Mouse (Mus musculus) CH12.LX (cell line): ENCODE data around the gene Gm28048. TPM values are rescaled to one million over a fixed set of nuclear protein-coding genes. Genes with fewer than 3 reads are reported as not detected.

Experiments used
- DNase-seq: peaks from one replicate; pipeline ENCODE4 v3.0.0-alpha.2; 2013; ENCODE audit errors: extremely low read depth
- H3K27ac ChIP-seq: 2 replicates; pipeline ENCODE4 v1.5.1; 2012; ENCODE audit warnings: low read depth, mild to moderate bottlenecking, control low read depth, moderate library complexity; ENCODE audit not compliant: insufficient read depth
- H3K27me3 ChIP-seq: replicated peaks from 2 replicates; pipeline ENCODE3; 2012; ENCODE audit warnings: inconsistent platforms
- H3K36me3 ChIP-seq, 2 experiments: replicated peaks in 1 of 2; 2 replicates each; pipeline versions ENCODE3 to v1.6.1; 2012; ENCODE audit warnings: inconsistent platforms in 1 of 2, low read length in 1 of 2, mild to moderate bottlenecking in 1 of 2, mixed read lengths in 1 of 2, moderate library complexity in 1 of 2; ENCODE audit not compliant: control insufficient read depth in 1 of 2, insufficient read depth in 1 of 2
- H3K4me1 ChIP-seq, 2 experiments: 2 replicates each; pipeline ENCODE4 v1.6.1; 2012; ENCODE audit warnings: inconsistent platforms in 1 of 2, moderate library complexity in 1 of 2; ENCODE audit not compliant: insufficient read depth in 2 of 2, control insufficient read depth in 1 of 2
- H3K4me2 ChIP-seq: 2 replicates; pipeline ENCODE4 v1.6.1; 2012; ENCODE audit warnings: low read depth, mild to moderate bottlenecking, control low read depth; ENCODE audit not compliant: poor library complexity, insufficient read depth, severe bottlenecking
- H3K4me3 ChIP-seq, 3 experiments: fragments of 150-350 bp in 1 of 3; sonication (generic) in 1 of 3; replicated peaks in 1 of 3; 2 replicates each; pipeline versions ENCODE3 to v1.5.1; 2011 to 2012; ENCODE audit warnings: low read depth in 2 of 3, low read length in 2 of 3, mild to moderate bottlenecking in 2 of 3, moderate library complexity in 2 of 3, control low read depth in 1 of 3, improper control_type of control experiment in 1 of 3, inconsistent platforms in 1 of 3, mixed read lengths in 1 of 3; ENCODE audit not compliant: poor library complexity in 1 of 3
- H3K79me2 ChIP-seq: replicated peaks from 2 replicates; pipeline ENCODE4 v1.6.1; 2012; ENCODE audit warnings: mild to moderate bottlenecking, moderate library complexity; ENCODE audit not compliant: control insufficient read depth, poor library complexity, insufficient read depth, severe bottlenecking; ENCODE audit errors: extremely low read depth
- H3K9ac ChIP-seq: 2 replicates; pipeline ENCODE4 v1.6.1; 2012; ENCODE audit warnings: low read depth, mild to moderate bottlenecking, control low read depth, moderate library complexity; ENCODE audit not compliant: insufficient read depth
- H3K9me3 ChIP-seq: replicated peaks from 2 replicates; pipeline ENCODE3; 2012; ENCODE audit warnings: low read length, inconsistent platforms, mixed read lengths
- BHLHE40 ChIP-seq: IDR thresholded peaks from 2 replicates; pipeline ENCODE4 v1.6.1; 2011; ENCODE audit warnings: mild to moderate bottlenecking, low read depth, low read length, improper control_type of control experiment
- CHD2 ChIP-seq: IDR thresholded peaks from 2 replicates; pipeline ENCODE4 v1.6.1; 2011; ENCODE audit warnings: low read length, improper control_type of control experiment
- ETS1 ChIP-seq: conservative IDR thresholded peaks from 2 replicates; pipeline ENCODE4 v1.6.1; 2012; ENCODE audit warnings: low read depth, mild to moderate bottlenecking, inconsistent platforms, low read length, improper control_type of control experiment, moderate library complexity
- MAFK ChIP-seq: IDR thresholded peaks from 2 replicates; pipeline ENCODE4 v1.6.1; 2011; ENCODE audit warnings: low read length, improper control_type of control experiment; ENCODE audit not compliant: insufficient replicate concordance
- MAZ ChIP-seq: IDR thresholded peaks from 2 replicates; pipeline ENCODE4 v1.6.1; 2012; ENCODE audit warnings: low read depth, mild to moderate bottlenecking, inconsistent platforms, low read length, improper control_type of control experiment, moderate library complexity
- MEF2A ChIP-seq: IDR thresholded peaks from 2 replicates; pipeline ENCODE4 v1.6.1; 2014; ENCODE audit warnings: low read depth, mild to moderate bottlenecking, inconsistent platforms, low read length, improper control_type of control experiment, borderline replicate concordance
- MXI1 ChIP-seq: IDR thresholded peaks from 2 replicates; pipeline ENCODE4 v1.6.1; 2011; ENCODE audit warnings: mild to moderate bottlenecking, low read depth, low read length, improper control_type of control experiment
- MYC ChIP-seq: IDR thresholded peaks from 2 replicates; pipeline ENCODE4 v1.6.1; 2011; ENCODE audit warnings: low read depth, mild to moderate bottlenecking, improper control_type of control experiment, low read length
- SMC3 ChIP-seq: IDR thresholded peaks from 2 replicates; pipeline ENCODE4 v1.6.1; 2011; ENCODE audit warnings: low read depth, low read length, improper control_type of control experiment
- TBP ChIP-seq: conservative IDR thresholded peaks from 2 replicates; pipeline ENCODE4 v1.6.1; 2011; ENCODE audit warnings: low read depth, low read length, improper control_type of control experiment
- USF2 ChIP-seq: conservative IDR thresholded peaks from 2 replicates; pipeline ENCODE4 v1.6.1; 2011; ENCODE audit warnings: low read depth, low read length, improper control_type of control experiment
- ZKSCAN1 ChIP-seq: IDR thresholded peaks from 2 replicates; pipeline ENCODE4 v1.6.1; 2012; ENCODE audit warnings: low read depth, inconsistent platforms, low read length, improper control_type of control experiment, borderline replicate concordance
- ZMIZ1 ChIP-seq: IDR thresholded peaks from 2 replicates; pipeline ENCODE4 v1.6.1; 2012; ENCODE audit warnings: low read depth, mild to moderate bottlenecking, inconsistent platforms, low read length, improper control_type of control experiment
- dilution Hi-C: fragments of 300-500 bp; cut with MboI; formaldehyde crosslinking; loops from 2 replicates; pipeline ENCODE4 v1.14.3; 2020; ENCODE audit warnings: low sequenced_read_pairs; ENCODE audit not compliant: extremely low pct_unique_long_range_greater_than_20kb, extremely low pct_ligation_motif_present
- in situ Hi-C: fragments of 300-500 bp; cut with MboI; formaldehyde crosslinking; loops from 3 replicates; pipeline ENCODE4 v1.14.3; 2019; ENCODE audit warnings: low sequenced_read_pairs, low pct_ligation_motif_present, low pct_unique_long_range_greater_than_20kb, mixed read lengths
- polyA plus RNA-seq: library from polyadenylated mRNA; unstranded; fragments of >175 nt; gene quantifications from 2 replicates; pipeline ENCODE4 v1.2.1, GENCODE M21; 2012; ENCODE audit warnings: low read depth; ENCODE audit not compliant: insufficient read length
- total RNA-seq, 2 experiments: library from RNA; depleted of rRNA; stranded (reverse); fragments of 300-350 nt in 1 of 2; fragments of >200 nt in 1 of 2; gene quantifications; 2 replicates each; pipeline ENCODE4 v1.2.3; 2012 to 2014

Gene Gm28048
- total and polyA plus RNA-seq, 3 experiments = 32.6 to 93.3 (median 59.5) TPM

- no peaks in the 10 kb centered on the region for H3K79me2 ChIP-seq
- H3K36me3 ChIP-seq = peaks cover 2 to 23% of the 10 kb centered on the region in 2 experiments
- no peak overlapping the region for H3K4me3 ChIP-seq
- H3K4me2 ChIP-seq = no peak overlapping the region
- dilution Hi-C loops = no loop called here
- no peaks in the 10 kb centered on the region for H3K27me3 ChIP-seq
- no peak overlapping the region for H3K9ac ChIP-seq
- peaks cover 19 to 52% of the 10 kb centered on the region in 2 experiments; a peak in 3 of 4 replicates for H3K4me1 ChIP-seq
- H3K9me3 ChIP-seq = peaks cover 6% of the 10 kb centered on the region
- DNase-seq = no peak
- no peak overlapping the region for H3K27ac ChIP-seq
- TF ChIP-seq ZKSCAN1 (no peak), TBP (no peak), MXI1 (no peak)
- in situ Hi-C loops = no loop called here
Observed at GRCm38 (mm10) chr11:22798916-22799315, 183.0 kb downstream of the Gm28048 start.

- peaks cover 29 to 63% of the 10 kb centered on the region in 2 experiments for H3K4me1 ChIP-seq
- H3K27ac ChIP-seq = no peak overlapping the region
- H3K27me3 ChIP-seq = no peaks in the 10 kb centered on the region
- H3K4me2 ChIP-seq = no peak overlapping the region
- H3K9ac ChIP-seq = no peak overlapping the region
- peaks cover 1% of the 10 kb centered on the region for H3K9me3 ChIP-seq
- TF ChIP-seq MEF2A (no peak), MYC (0 out of 2 replicates have a peak, but pooled peaks have one; percentile 15)
- TF ChIP-seq, all 38 proteins: peak for 1
- Histone ChIP-seq H3K36me3 (peaks cover 3 to 16% of the 10 kb centered on the region in 2 experiments), H3K4me3 (no peak overlapping the region), H3K79me2 (no peaks in the 10 kb centered on the region)
- dilution Hi-C loops = no loop called here
- no peak for DNase-seq
- in situ Hi-C loops = no loop called here
Observed at GRCm38 (mm10) chr11:22794734-22795133, 187.2 kb downstream of the Gm28048 start.

- Histone ChIP-seq H3K36me3 (peaks cover 4 to 18% of the 10 kb centered on the region in 2 experiments), H3K4me3 (no peak overlapping the region), H3K79me2 (no peaks in the 10 kb centered on the region), H3K9me3 (peaks cover 2% of the 10 kb centered on the region), H3K4me1 (peaks cover 29 to 54% of the 10 kb centered on the region in 2 experiments), H3K4me2 (no peak overlapping the region), H3K9ac (0 out of 2 replicates have a peak overlapping the region, but pooled peaks have one; percentile 2), H3K27ac (no peak overlapping the region)
- in situ Hi-C loops = no loop called here
- DNase-seq = no peak
- TF ChIP-seq MAFK (no peak), MEF2A (no peak), ZMIZ1 (no peak), CHD2 (no peak), SMC3 (no peak), MAZ (no peak), ETS1 (no peak), MXI1 (no peak), BHLHE40 (no peak), USF2 (no peak)
- TF ChIP-seq, all 38 proteins: peak for 0
- dilution Hi-C loops = no loop called here
- no peaks in the 10 kb centered on the region for H3K27me3 ChIP-seq
Observed at GRCm38 (mm10) chr11:22793881-22794203, 188.0 kb downstream of the Gm28048 start.
